In the genomic region with DNA sequence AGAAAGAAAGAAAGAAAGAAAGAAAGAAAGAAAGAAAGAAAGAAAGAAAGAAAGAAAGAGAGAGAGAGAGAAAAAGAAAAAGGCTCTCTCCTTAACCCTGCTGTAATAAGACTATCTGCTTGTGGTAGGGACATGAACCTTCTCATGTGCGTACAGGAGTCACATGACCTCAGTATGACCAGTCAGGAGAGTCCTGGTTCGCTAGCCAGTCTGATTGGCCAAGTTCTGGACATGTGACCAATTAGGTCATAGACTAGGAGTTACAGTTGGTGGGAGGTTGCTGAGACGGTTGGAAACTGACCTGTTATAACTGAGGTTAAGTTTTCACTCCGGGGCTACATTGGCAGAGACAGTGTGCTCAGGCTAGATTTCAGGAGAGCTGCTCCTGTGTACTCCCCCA, we compare ENCODE assay signal across 13 mouse cellular contexts.
"Had no signal": no experiment of that assay in that cellular context is flagged by ENCODE, and none has a peak within 500 bp of the region (broad histone marks: within the 10 kb centered on the region; RNA-seq: fewer than 3 reads in every experiment).

No protein-coding gene starts in this region.

- H3K4me1 ChIP-seq: kidney, embryonic 15.5 days; limb, embryonic 13.5 days; neural tube, embryonic 12.5 days had no signal

- H3K4me3 ChIP-seq: kidney, embryonic 15.5 days; limb, embryonic 13.5 days; neural tube, embryonic 12.5 days had no signal

- H3K27me3 ChIP-seq: kidney, embryonic 15.5 days; limb, embryonic 13.5 days; neural tube, embryonic 12.5 days had no signal

- H3K36me3 ChIP-seq: kidney, embryonic 15.5 days; limb, embryonic 13.5 days; neural tube, embryonic 12.5 days had no signal

- DNase-seq: kidney, postnatal 14 days; left cerebral cortex, postnatal 4 days; lung, adult 18-20 months; lung, postnatal 36 days; midbrain, embryonic 14.5 days; retina, postnatal 1 day; right cerebral cortex, postnatal 4 days; spleen, adult 18-20 months; thymus, postnatal 4 days had no signal

- H3K27ac ChIP-seq: kidney, embryonic 15.5 days; limb, embryonic 13.5 days; liver, embryonic 14.5 days; neural tube, embryonic 12.5 days had no signal
